Mouse (Mus musculus) cerebellum, postnatal 10 days (tissue): ENCODE results near the gene Ttc30a2.

Source experiments
- DNase-seq, 2 experiments: peaks; one replicate each; pipeline ENCODE4 v3.0.0; 2021; ENCODE audit warnings: mixed read lengths in 2 of 2

Gene Ttc30a2

DNA sequence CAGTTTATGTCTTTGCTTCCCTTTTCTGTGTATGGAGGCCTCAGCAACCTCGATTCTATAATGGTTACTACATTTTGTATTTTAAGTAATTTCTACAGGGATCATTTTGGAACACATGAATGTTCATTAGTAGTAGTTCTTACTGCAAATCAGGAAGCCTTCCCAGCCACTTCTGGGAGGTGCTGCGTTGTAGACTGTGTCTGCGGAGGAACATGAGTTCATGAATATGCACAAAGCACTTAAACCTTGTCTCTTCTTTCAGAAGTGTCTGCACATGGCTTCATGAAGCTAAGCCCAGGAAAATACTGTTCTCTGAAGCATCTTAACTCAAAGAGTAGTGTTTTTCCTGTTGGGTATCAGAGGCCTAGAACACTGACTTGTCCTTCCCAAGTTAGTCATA is 50.0 kb downstream of the Ttc30a2 start:
- DNase-seq = no peak

DNA sequence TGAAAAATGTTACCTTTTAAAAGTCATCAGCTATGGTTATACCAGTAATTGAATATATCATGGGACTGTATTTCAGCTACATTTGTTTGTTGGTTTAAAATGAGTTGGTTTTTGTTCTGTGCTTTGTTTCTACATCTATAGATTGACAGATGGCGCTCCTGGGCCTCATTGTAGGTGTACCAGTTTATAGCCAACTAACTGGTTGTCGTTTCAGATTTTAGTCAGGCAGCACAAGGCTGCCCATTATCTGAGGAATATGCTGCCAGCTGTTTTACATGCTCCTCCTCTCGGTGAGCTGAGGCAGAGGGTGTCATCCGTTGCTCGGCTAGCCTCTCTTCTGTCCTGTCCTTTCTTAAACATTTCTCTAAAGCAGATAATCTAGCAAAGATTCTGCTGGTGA is 51.9 kb downstream of the Ttc30a2 start:
- DNase-seq = peak; percentile 66 to 67
